Mouse (Mus musculus) frontal cortex, postnatal 36 days (tissue): ENCODE data around the gene Apol7a.

ENCODE experiments used
- DNase-seq, 2 experiments: peaks; one replicate each; pipeline ENCODE4 v3.0.0; 2022; ENCODE audit warnings: low spot score in 2 of 2

Apol7a gene

DNA sequence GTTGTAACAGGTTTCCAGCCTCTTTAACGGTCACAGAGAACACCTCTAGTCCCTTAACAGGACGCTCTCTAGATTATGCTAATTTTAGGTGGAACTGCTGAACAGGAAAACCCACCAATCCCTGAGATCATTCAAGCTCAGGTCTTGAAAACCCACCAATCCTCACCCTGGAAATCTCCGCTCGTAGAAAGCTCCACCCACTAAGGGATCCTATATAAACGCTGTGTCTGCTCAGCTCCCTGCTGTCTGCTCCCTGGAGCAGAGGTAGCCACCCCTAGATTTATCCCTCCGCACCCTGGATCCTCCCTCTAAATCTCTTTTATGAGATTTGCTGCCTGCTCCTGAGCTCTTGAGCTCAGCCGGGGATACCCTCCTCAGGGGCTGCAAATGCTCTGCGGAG, 28.3 kb downstream of the Apol7a start:
- DNase-seq, result no peak

DNA sequence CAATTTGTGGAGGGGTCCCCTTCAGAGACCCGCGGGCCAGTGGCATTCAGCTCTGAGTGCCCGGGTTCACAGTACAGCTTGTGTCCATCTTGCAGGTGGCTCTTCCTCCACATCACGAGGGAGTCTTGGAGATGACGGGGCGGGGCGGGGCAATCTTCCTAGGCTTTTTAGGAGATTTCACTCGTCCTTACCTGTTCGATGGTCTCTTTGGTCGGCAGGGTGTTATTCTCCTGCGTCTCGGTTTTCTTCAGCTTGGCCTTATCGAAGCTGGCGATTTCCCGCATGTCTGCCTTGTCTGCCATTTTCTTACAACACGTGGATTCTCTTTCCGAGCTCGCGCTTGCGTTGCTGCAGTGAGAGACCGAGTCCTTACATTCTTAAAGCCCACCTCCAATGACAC, 28.9 kb downstream of the Apol7a start:
- no peak for DNase-seq

DNA sequence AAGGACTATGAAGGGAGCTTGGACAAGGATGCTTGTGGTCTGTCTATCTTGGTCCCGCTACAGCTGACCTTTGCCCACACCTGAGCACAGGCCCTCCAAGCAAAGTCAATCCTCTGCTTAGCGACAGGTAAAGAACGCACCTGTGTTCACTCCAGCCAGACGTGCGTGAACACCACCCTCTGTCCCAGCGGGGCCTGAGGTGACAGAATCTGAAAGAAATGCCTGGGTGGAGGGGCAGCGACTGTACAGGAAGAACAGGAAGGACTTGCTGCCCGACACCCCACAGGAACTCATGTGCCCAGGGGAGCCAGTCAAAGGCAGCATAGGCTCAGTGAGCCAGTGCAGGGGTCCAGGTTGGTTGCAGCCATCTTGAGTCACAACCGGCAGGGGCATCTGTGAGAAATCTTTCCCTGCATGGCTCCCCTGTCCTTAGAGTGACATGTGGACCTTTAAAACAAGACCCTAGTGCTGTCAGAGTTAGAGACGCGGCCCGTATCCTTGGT, 30.0 kb downstream of the Apol7a start:
- DNase-seq, result no peak

DNA sequence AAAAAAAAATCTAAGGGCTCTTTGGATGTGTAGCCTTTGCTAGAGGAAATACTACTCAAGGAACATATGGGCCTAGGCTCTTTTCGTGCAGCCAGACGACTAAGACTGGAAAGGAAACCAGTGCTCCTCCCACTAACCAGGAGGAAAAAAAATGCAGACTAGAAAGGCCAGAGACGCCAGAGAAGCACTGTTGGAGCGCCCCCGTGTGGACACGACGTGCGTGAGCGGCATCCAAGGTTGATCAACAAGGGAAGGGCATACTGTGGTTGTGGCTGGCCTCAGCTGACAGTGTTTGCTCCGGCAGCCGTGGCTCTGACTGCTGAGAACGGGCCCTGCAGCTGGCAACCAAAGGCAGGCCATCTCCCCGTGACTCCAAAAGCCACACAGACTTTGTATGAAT, 30.8 kb downstream of the Apol7a start:
- peak; percentile 96 to 98 for DNase-seq

DNA sequence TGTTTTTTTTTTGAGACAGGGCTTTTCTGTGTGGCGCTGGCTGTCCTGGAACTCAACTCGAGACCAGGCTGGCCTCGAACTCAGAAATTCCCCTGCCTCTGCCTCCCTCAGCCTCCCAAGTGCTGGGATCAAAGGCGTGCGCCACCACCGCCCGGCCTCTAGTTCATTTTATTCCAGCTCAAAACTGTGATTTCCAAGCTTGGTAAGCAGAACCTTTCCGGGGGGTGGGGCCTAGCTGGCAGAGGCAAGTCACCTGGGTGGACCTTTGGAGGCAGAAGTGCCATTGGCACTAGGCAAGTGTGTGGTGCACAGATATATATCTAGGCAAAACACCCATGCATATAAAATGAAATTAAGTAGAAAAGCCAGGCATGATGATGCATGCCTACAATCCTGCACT, 31.4 kb downstream of the Apol7a start:
- DNase-seq, result no peak

DNA sequence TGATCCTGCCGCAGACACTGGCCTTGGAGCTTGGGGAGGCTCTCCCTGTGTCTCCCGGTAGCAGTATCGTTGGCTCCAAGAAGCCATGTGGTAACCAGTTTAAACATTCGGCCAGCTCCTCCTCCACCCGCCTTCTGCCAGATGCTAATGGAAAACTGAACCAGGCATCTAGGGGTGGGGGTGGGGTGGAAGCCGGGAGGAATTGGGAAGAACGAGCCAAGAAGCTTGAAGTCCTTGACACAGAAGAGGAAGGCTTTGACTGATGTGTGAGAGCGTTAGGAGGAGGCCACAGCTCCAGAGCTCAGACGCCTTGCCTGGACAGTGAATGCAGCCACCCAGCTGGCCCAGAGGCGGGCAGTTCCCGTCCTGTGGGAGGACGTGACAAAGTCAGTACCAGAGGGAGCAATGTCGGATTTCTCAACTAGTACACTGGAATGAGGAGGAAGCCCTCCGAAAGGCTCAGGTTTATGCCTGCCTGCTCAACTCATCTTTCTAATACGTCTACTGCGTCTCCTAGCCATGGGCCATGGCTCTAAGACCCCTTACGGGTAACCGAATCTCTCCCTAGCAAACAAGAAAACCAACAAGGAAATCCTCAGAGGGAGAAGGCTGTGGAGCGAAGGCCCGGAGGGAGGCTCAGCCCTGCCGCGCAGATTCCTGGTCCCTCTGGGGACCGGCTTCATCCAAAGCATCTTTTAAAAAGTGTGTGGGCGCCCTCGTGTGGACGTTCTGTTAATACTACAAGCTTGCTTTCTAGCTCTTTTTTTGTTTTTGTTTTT, 32.0 kb downstream of the Apol7a start:
- peak; percentile 84 to 87 for DNase-seq

DNA sequence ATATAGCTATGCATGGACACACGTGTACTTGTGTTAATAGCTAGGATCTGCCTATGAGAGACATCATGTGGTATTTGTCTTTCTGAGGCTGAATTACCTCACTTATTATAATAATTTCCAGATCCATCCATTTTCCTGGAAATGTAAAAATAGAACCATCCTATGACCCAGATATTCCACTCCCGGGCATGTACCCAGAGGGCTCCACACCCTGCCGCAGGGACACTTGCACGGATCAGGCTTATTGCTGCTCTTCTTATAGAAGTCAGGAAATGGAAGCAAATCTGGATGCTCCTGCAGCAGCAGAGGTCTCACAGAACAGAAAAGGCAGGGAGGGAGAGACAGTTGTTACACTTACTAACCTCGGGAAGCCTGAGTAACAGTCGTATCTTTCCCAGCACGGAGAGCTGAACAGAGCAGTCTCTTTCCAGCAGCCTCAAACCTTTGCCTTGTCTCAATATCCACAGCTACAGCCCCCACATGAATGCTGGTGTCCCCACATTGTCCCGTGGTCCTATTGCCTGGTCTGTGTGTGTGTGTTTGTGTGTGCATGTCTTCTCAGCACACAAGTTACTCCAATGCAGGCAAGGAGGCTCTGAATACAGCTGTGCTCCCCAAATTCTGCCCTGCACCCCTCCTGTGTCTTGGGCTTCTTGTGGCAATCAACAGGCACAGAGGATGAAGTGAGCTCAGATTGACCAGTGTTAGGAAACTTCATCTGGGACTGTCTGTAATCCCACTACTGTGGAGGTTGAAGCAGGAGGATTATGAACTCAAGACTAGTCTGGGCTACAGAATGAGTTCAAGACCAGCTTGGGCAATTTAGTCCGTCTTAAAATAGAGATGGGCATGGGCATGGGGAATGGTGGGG, 33.0 kb downstream of the Apol7a start:
- no peak for DNase-seq

DNA sequence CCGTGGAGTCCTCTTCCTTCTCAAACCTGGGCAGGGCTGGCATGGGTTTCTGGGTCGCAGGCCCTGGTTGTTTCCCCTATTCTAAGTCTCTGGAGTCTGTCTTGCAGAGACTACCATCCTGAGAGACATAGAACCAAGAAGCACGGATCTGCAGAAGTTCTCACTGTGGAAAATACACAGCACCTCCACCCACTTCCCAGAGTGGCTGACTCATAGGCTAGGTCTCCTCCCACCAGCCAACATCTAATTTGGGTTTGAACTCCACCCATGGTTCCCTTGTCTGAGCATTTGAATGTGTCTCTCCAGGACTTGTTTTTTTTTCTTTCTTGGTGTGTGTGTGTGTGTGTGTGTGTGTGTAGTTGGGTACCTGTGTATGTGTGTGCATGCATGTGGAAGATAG, 34.9 kb downstream of the Apol7a start:
- DNase-seq, result peak; percentile 74 to 84

DNA sequence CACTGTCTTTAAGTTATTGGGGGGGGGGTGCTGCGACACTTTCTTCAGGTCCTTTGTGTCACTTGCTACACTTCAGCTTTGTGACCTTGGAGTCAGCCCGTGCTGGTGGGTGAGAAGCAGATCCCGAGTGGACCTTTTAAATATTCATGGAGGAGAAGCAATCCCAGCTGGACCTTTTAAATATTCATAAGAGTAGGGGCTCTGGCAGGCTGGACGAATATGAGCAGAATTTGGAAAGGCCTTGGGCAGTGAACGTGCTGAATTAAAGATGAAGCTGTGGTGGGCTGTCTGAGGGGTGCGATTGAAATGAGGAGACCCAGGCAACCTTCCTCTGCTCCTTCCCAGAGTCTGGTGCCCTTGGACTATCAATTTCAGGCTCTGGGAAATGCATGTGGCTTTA, 35.3 kb downstream of the Apol7a start:
- no peak for DNase-seq

DNA sequence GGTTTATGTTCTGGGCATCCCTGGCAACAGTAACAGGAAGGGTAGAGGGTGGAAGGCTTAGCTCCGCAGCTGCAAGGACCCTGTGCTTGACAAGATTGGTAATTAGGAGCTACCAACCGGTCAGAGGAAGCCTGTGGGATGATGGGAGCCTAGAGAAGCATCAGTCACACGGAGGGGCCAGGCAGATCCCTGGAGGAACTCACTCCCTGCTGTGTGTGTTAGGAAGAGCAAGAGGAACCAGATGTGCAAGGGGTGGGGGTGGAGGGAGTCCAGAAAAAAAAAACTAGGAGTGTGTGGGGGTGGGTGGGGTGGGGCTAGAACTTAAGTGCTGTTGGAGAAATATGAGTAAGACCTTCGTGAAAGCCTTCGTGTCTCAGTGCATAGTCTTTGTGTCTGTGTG, 36.0 kb downstream of the Apol7a start:
- no peak for DNase-seq

DNA sequence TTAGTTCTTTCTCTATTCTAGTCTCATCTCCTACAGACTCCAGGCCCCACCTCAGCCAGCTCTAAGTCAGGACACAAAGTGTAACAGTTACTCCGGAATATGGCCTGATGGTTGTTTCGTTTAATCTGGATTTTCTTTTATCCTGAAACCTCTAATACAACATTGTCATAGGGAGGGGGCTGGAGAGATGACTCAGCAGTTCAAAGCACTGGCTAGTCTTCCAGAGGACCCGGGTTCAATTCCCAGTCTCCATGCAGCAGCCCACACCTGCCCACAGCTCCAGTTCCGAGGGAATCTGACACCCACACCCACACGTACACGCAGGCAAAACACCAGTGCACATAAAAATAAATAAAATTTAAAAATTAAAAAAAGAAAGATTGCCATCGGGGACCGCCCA, 39.0 kb downstream of the Apol7a start:
- DNase-seq, result no peak

DNA sequence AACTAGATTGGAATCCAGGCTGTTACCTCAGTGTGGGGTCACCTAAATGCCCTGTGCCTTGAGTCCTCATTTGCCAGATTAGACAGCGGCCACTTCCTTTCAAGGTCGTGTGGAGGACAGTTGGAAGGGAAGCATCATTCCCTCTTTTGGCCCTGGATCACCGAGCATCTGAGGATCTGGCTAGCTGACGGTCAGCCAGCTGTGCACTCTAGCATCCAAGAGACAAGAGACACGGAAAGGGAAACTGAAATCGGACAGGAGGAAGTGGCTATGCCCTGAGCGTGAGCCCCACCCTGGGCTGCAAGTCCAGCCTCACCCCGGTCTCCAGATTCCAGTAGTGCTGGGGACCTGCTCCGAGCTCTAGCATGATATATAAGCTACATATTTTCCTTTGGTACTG, 39.4 kb downstream of the Apol7a start:
- DNase-seq, result no peak

DNA sequence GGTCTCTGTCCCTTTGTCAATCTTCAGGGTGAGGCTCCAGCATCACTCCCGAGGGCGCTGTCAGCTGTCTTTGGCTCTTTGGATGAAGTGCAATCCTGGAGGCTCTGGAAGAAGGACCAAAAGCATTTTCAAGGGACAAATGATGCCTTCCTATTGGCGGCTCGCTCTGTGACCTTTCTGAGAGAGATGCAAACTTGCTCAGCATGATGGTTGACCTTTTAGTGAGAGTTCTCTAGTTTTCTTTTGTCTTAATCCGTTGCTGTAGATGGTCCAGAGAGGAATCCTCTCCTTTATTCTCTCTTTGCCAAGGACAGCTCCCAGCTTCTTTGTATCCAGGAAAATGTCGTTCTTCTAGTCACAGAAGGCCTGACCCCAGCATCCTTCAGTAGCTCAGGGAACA, 39.8 kb downstream of the Apol7a start:
- no peak for DNase-seq

DNA sequence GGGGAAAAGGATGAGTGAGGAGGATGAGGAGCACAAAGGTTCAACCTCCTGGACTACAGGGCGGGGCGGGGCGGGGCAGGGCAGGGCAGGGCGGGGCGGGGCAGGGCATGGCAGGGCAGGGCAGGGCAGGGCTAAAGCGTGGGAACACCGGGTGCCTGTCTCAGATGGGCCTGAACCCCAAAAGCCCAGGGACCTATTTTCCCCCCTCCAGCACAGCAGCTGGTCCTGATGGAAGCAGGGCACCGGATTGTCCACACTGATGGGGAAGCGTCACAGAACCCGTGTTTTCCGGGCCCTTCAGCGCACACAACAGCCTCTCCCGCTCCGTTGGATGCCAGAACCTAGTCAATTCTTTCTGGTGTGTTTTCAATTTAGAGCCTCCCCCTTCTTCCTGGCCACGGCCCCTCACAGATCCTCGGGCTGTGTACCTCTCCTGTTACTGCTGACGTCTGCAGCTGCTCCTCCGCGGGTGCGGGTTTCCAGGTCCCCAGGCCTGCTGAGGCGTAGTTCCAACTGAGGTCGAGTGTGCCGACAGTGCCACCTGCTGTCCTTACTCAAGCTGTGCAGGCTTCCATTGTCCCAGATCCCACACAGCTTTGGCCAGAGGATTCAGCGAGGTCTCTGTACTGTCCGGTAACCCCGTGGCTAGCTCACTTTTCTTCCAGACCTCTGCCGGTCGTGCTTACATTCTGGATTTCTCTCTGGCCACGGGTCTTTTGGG, 40.4 kb downstream of the Apol7a start:
- DNase-seq, result peak; percentile 86 to 90

DNA sequence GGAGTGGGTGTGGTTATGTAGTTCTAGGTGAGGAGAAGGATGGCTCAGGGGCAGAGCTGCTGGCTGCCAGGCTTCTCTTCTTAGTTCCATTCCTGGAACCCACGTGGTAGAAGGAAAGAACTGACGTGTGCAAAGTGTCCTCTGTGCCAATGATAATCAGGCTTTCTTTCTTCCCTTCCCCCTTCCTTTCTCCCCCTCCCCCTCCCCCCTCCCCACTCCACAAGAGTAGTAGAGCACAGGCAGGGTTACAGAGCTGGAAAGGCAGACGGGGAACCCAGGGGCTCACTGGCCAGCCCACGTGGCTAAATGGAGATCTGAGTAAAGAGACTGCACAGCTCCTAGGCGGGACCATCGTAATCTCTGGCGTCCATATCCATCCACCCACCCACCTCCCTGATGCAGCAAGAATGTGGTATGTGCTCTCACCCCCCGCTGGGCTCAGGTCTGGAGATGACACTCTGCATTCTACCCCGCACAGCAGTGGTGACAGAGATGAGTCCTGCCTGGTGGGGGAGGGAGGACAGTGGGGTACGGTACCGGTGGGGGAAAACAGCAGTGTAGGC, 42.6 kb downstream of the Apol7a start:
- DNase-seq, result peak; percentile 67 to 75

DNA sequence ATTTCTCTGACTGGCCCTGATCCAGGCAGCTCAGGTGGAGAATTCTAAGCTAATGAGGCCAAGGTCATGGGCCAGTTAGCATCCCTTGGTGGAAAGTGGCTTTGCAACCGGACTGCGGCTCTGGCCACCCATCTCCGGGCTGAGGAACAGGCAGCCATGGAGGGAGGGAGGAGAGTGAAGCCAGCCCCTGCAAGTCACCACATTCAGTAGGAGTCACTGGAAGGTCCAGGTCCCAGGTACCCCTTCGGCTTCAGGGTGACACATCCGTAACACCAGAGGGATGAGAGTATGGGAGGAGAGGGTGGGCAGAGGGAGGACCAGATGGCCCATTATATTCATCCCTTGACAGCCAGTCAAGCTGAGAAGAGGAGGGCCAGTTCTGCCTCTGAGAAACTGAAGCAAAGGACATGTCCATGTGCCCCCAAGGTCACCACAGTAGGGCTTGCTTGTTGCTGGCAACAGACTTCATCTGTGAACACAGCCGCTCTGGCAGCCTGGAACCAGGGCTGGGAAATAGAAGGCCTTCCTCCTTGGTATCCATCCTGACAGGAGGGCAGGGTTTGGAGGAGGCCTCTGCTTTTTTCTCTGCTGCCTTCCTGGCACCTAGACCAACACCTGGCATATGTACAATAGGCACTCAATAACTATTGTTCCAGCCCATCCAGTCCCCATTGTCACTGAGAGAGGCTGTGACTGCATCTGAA, 43.9 kb downstream of the Apol7a start:
- DNase-seq, result no peak

DNA sequence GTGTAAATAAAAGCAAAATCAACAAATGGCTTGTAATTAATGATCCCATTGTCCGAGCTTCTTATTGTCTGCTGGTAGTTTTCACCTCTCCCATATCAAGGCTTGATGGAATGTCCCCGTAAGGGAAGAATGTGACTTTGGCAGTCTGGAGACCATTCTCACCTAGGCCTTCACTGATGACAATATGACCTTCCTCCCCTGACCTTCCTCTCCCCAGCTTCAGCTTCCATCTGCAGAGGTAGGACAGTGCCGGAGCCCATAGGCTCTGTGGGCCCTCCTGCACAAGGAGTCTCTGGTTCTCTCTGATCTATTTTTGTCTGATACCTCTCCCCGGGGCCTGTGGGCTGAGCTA, 44.4 kb downstream of the Apol7a start:
- DNase-seq, result no peak

DNA sequence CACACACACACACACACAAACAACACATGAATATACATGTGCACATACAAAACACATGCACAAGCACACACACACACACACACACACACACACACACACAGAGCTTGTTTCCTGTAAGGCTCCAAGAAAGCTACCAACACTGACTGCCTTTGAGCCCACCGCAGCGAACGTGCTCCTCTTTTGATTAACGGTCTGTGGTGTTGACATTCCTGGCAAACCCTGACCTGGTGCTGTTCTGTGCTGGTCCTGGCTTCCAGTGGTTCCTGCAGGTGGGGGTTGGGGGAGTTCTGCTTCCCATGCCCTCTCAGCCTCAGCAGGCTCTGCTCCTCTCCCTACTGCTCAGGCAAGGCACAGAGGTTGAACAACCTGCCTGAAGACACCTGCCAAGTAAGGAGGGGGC, 45.1 kb downstream of the Apol7a start:
- DNase-seq, result no peak

DNA sequence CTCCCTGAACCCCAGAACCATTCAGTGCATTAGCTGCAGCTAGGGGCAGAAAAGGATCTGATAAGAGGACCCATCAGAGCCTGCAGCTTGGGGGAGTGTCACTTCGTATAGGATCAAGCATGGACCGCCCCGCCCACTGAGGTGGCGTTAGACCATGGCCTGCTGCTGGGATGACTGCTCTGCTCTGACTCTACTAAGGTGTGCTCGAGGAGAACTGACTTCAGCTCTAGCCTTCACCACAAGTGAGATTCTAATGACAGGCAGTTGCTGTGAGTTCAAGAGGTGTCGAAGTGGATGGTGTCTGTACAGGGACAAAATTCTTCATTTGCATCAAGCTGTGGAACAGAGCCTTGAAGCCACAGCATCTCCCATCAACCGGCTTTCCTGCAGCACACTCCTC, 46.0 kb downstream of the Apol7a start:
- DNase-seq, result no peak

DNA sequence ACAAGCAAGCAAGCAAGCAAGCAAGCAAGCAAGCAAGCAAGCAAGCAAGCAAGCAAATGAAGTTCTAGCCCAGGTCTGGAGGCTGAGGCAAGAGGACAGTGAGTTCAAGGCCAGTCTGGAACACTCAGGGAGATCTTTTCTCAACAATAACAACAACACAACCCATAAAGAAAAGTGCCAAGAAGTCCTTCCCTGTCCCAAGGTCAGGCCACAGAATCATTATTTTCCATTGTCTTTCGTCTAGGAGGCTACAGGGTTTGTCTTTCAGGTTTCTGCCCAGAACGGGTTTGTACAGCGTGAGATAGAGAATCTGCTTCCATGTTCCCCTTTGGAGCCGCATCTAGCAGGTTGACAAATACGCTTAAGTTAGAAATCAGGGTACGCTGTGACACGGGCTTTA, 48.8 kb downstream of the Apol7a start:
- DNase-seq, result no peak

DNA sequence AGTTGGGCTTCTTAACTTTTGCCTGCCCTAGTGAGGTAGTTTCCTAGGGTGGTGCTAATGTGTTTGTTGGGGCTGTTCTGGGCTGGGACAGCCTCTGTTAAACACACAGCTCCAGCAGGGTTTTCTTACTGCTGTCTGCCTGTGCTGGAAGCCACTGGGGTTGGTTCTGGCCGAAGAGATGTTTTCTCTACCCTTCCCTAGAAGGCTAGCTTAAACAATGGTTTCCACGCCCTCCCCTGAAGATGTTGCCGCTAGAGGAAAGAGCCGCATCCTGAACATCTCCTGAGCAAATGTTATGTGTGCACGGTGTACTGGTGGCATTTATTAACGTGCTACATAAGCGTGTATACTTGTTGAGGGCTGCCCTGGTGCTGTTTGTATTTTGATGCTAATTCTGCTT, 50.8 kb downstream of the Apol7a start:
- DNase-seq, result no peak
